Mouse (Mus musculus): ENCODE results near the gene Prkab1. TPM values are rescaled to one million over a fixed set of nuclear protein-coding genes. Genes with fewer than 3 reads are reported as not detected.

The Prkab1 gene
- total and polyA plus RNA-seq, 3 experiments: 232 to 477 (median 344) TPM

DNA sequence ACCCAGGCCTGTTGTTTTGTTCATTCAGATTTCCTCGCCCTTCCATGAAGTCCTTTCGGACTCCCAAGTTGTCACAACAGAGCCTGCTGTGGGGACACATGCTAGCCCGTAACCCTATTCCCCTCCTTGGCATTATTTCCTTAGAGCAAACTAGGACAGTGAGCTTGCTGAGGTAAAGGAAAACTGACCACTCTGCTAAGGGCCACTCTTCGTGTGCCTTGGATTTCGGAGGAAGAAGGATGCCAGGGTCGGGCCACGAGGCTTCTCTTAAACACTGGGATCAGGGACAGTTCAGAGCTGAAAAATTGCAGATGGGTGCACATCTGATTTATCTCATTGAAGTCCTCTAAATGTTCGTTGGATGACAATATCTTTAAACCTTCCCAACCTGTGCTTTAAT is 21.3 kb upstream of the Prkab1 start:
- Histone ChIP-seq H3K4me3 (ENCODE audit: low read depth, low read length) (no peak overlapping the region), H3K4me1 (ENCODE audit: insufficient read depth, low read depth, low read length) (no peaks in the 10 kb centered on the region), H3K36me3 (replicated peaks) (no peaks in the 10 kb centered on the region), H3K27me3 (ENCODE audit: insufficient read depth, low read length) (no peaks in the 10 kb centered on the region), H3K9me3 (replicated peaks) (peaks cover 12% of the 10 kb centered on the region)
- no peak for TF ChIP-seq GATA2 (IDR thresholded peaks at IDR 0.05; ENCODE audit: borderline replicate concordance, low read depth, low read length)
- no peak for TF ChIP-seq TAL1 (conservative IDR thresholded peaks at IDR 0.05; ENCODE audit: low read depth, low read length)
- no peak for TF ChIP-seq CTCF (IDR thresholded peaks at IDR 0.05; ENCODE audit: low read depth, low read length)
- no peak for TF ChIP-seq GATA1 (IDR thresholded peaks at IDR 0.05; ENCODE audit: borderline replicate concordance, low read length)
- TF ChIP-seq POLR2AphosphoS5 (IDR thresholded peaks at IDR 0.05; ENCODE audit: insufficient replicate concordance, low read depth, low read length): no peak
- ATAC-seq (ENCODE audit: extremely low read depth, insufficient number of reproducible peaks, low FRiP score, poor library complexity, severe bottlenecking) (no peak), DNase-seq (ENCODE audit: low spot score) (no peak)

DNA sequence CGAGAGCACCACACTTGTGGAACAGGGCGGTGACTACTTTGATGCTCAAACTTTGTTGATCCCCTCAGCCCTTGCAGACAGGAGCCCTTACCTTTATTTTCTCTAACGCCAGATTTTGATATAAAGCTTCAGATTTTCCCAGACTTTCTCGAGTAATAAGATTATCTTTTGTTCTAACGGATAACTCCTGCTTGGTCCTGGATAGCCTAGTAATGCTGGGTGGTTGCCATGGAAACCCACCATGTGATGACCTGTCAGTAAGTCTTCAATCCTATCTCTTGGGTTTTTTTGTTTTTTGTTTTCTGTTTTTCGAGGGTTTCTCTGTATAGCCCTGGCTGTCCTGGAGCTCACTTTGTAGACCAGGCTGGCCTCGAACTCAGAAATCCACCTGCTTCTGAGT is 17.9 kb upstream of the Prkab1 start:
- ATAC-seq (ENCODE audit: extremely low read depth, insufficient number of reproducible peaks, low FRiP score, poor library complexity, severe bottlenecking) (no peak), DNase-seq (ENCODE audit: low spot score) (no peak)

DNA sequence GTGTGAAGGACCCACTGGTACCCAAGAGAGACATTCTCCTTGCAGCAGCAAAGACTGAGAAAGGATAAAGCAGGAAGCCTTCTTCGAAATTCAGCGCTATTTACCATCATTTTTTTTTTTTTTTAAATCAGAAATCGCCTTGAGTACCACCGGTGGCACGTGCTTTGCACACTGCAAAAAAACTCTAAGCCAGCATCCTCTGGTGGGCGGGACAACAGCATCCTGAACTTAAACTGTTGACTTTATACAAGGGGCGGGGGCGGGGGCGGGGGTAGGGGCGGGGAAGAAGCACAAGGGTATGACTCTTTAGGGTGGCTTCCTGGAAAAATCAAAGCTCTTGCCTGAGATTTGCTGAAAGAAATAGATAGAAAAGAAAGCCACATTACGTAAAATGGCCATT is 15.4 kb upstream of the Prkab1 start:
- ATAC-seq (ENCODE audit: extremely low read depth, insufficient number of reproducible peaks, low FRiP score, poor library complexity, severe bottlenecking) (no peak), DNase-seq (ENCODE audit: low spot score) (no peak)
- Histone ChIP-seq H3K4me3 (ENCODE audit: low read depth, low read length) (no peak overlapping the region), H3K36me3 (replicated peaks) (no peaks in the 10 kb centered on the region), H3K27me3 (ENCODE audit: insufficient read depth, low read length) (peaks cover 3% of the 10 kb centered on the region; the same call in 1 of the 2 replicates), H3K4me1 (ENCODE audit: insufficient read depth, low read depth, low read length) (no peaks in the 10 kb centered on the region), H3K9me3 (replicated peaks) (no peaks in the 10 kb centered on the region)
- no peak for TF ChIP-seq GATA1 (IDR thresholded peaks at IDR 0.05; ENCODE audit: borderline replicate concordance, low read length)
- no peak for TF ChIP-seq TAL1 (conservative IDR thresholded peaks at IDR 0.05; ENCODE audit: low read depth, low read length)
- no peak for TF ChIP-seq CTCF (IDR thresholded peaks at IDR 0.05; ENCODE audit: low read depth, low read length)
- no peak for TF ChIP-seq GATA2 (IDR thresholded peaks at IDR 0.05; ENCODE audit: borderline replicate concordance, low read depth, low read length)
- TF ChIP-seq POLR2AphosphoS5 (IDR thresholded peaks at IDR 0.05; ENCODE audit: insufficient replicate concordance, low read depth, low read length): no peak

More for the DNA sequence above, 17.9 kb upstream of the Prkab1 start:
- TF ChIP-seq TAL1 (conservative IDR thresholded peaks at IDR 0.05; ENCODE audit: low read depth, low read length): no peak
- TF ChIP-seq GATA2 (IDR thresholded peaks at IDR 0.05; ENCODE audit: borderline replicate concordance, low read depth, low read length): no peak
- TF ChIP-seq CTCF (IDR thresholded peaks at IDR 0.05; ENCODE audit: low read depth, low read length): no peak
- no peak for TF ChIP-seq POLR2AphosphoS5 (IDR thresholded peaks at IDR 0.05; ENCODE audit: insufficient replicate concordance, low read depth, low read length)
- no peak for TF ChIP-seq GATA1 (IDR thresholded peaks at IDR 0.05; ENCODE audit: borderline replicate concordance, low read length)
- H3K36me3 ChIP-seq (replicated peaks): no peaks in the 10 kb centered on the region
- no peaks in the 10 kb centered on the region for H3K4me1 ChIP-seq (ENCODE audit: insufficient read depth, low read depth, low read length)
- H3K27me3 ChIP-seq (ENCODE audit: insufficient read depth, low read length): no peaks in the 10 kb centered on the region
- no peak overlapping the region for H3K4me3 ChIP-seq (ENCODE audit: low read depth, low read length)
- no peaks in the 10 kb centered on the region for H3K9me3 ChIP-seq (replicated peaks)

- no peaks in the 10 kb centered on the region for H3K9me3 ChIP-seq (replicated peaks)
- no peak for TF ChIP-seq CTCF (IDR thresholded peaks at IDR 0.05; ENCODE audit: low read depth, low read length)
- no peak for TF ChIP-seq POLR2AphosphoS5 (IDR thresholded peaks at IDR 0.05; ENCODE audit: insufficient replicate concordance, low read depth, low read length)
- no peak for TF ChIP-seq TAL1 (conservative IDR thresholded peaks at IDR 0.05; ENCODE audit: low read depth, low read length)
- TF ChIP-seq GATA1 (IDR thresholded peaks at IDR 0.05; ENCODE audit: borderline replicate concordance, low read length): no peak
- TF ChIP-seq GATA2 (IDR thresholded peaks at IDR 0.05; ENCODE audit: borderline replicate concordance, low read depth, low read length): no peak
- no peak for ATAC-seq (ENCODE audit: extremely low read depth, insufficient number of reproducible peaks, low FRiP score, poor library complexity, severe bottlenecking)
- H3K4me3 ChIP-seq (ENCODE audit: low read depth, low read length): no peak overlapping the region
- H3K36me3 ChIP-seq (replicated peaks): no peaks in the 10 kb centered on the region
- peaks cover 7% of the 10 kb centered on the region; the same call in 1 of the 2 replicates for H3K27me3 ChIP-seq (ENCODE audit: insufficient read depth, low read length)
- DNase-seq (ENCODE audit: low spot score): no peak
- H3K4me1 ChIP-seq (ENCODE audit: insufficient read depth, low read depth, low read length): no peaks in the 10 kb centered on the region
Observed at GRCm38 (mm10) chr5:116037731-116038130, 13.4 kb upstream of the Prkab1 start.

DNA sequence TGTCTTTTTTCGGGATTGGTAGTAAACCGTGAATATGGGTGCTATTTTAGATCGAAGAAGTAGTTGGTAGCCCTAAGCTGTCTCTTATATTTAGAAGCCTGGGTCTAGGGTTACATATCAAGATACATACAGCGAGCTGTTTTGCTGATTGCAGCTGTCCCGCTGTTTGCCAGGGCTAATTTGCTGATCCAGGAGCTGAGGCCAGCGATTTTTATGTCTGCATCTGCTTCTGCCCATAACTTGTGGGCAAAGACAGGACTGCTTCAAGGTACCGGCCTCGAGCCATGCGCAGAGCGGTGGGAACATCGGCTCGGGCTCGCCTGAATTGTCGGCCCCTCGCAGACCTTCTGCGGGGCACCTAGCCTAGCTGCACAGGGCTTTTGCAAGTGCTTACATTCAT is 12.2 kb upstream of the Prkab1 start:
- no peak for ATAC-seq (ENCODE audit: extremely low read depth, insufficient number of reproducible peaks, low FRiP score, poor library complexity, severe bottlenecking)
- TF ChIP-seq GATA2 (IDR thresholded peaks at IDR 0.05; ENCODE audit: borderline replicate concordance, low read depth, low read length): no peak
- no peak for TF ChIP-seq GATA1 (IDR thresholded peaks at IDR 0.05; ENCODE audit: borderline replicate concordance, low read length)
- TF ChIP-seq POLR2AphosphoS5 (IDR thresholded peaks at IDR 0.05; ENCODE audit: insufficient replicate concordance, low read depth, low read length): no peak
- TF ChIP-seq CTCF (IDR thresholded peaks at IDR 0.05; ENCODE audit: low read depth, low read length): no peak
- no peak for TF ChIP-seq TAL1 (conservative IDR thresholded peaks at IDR 0.05; ENCODE audit: low read depth, low read length)
- H3K27me3 ChIP-seq (ENCODE audit: insufficient read depth, low read length): peaks cover 7% of the 10 kb centered on the region; the same call in 1 of the 2 replicates

DNA sequence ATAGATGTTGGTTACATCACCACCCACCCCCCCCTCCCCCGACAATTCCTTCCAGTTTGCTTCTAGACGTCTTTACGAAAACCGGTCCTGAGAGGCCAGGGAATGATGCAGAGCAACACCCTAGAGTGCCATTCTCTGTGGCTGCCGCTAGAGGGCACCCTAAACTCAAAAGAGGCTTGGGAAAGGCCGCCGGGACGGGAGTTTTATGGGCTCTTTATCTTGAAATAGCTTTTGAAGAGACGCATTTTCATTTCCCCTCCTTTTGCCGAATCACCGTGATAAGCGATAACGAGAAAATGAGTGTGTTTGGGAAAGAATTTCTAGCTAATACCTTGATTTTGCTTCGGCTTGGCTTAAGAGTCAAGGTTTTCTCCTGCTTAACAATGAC is 6.9 kb upstream of the Prkab1 start:
- no peak for TF ChIP-seq POLR2AphosphoS5 (IDR thresholded peaks at IDR 0.05; ENCODE audit: insufficient replicate concordance, low read depth, low read length)
- TF ChIP-seq TAL1 (conservative IDR thresholded peaks at IDR 0.05; ENCODE audit: low read depth, low read length): no peak
- TF ChIP-seq CTCF (IDR thresholded peaks at IDR 0.05; ENCODE audit: low read depth, low read length): peak; percentile 67; the same call in 1 of the 2 replicates
- TF ChIP-seq GATA1 (IDR thresholded peaks at IDR 0.05; ENCODE audit: borderline replicate concordance, low read length): no peak
- no peak for TF ChIP-seq GATA2 (IDR thresholded peaks at IDR 0.05; ENCODE audit: borderline replicate concordance, low read depth, low read length)
- H3K36me3 ChIP-seq (replicated peaks): no peaks in the 10 kb centered on the region

More for the DNA sequence above, 12.2 kb upstream of the Prkab1 start:
- DNase-seq (ENCODE audit: low spot score): no peak
- H3K9me3 ChIP-seq (replicated peaks): no peaks in the 10 kb centered on the region
- H3K36me3 ChIP-seq (replicated peaks): no peaks in the 10 kb centered on the region
- peaks cover 2% of the 10 kb centered on the region for H3K4me1 ChIP-seq (ENCODE audit: insufficient read depth, low read depth, low read length)
- no peak overlapping the region for H3K4me3 ChIP-seq (ENCODE audit: low read depth, low read length)

More for the DNA sequence above, 6.9 kb upstream of the Prkab1 start:
- 0 out of 2 replicates have a peak, but pooled peaks have one; percentile 2 for ATAC-seq (ENCODE audit: extremely low read depth, insufficient number of reproducible peaks, low FRiP score, poor library complexity, severe bottlenecking)
- DNase-seq (ENCODE audit: low spot score): peak; percentile 60
- Histone ChIP-seq H3K9me3 (replicated peaks) (no peaks in the 10 kb centered on the region), H3K4me1 (ENCODE audit: insufficient read depth, low read depth, low read length) (peaks cover 43% of the 10 kb centered on the region), H3K4me3 (ENCODE audit: low read depth, low read length) (peak overlapping the region; percentile 33; the same call in 1 of the 2 replicates), H3K27me3 (ENCODE audit: insufficient read depth, low read length) (0 out of 2 replicates have a peak, but pooled peaks cover 4% of the 10 kb centered on the region)
